Mouse (Mus musculus) stomach, postnatal 0 days (tissue): ENCODE results near the gene Zfp607a. TPM values are rescaled to one million over a fixed set of nuclear protein-coding genes. Genes with fewer than 3 reads are reported as not detected.
"Not testable (repeated sequence)": the region's sequence is repeated elsewhere in the genome, so short reads cannot be mapped to it uniquely, and the experiment has no call there.

ENCODE experiments used
- ATAC-seq: fragments of 200-750 bp; cut with Nextera tagmentation; 2 replicates; pipeline ENCODE4 v1.8.0; 2017; ENCODE audit not compliant: low FRiP score, low TSS enrichment
- DNase-seq: peaks from one replicate; pipeline ENCODE4 v3.0.0-alpha.2; 2016; ENCODE audit warnings: low spot score
- H3K27ac ChIP-seq: fragments of 300-500 bp; sonication (generic); replicated peaks from 2 replicates; pipeline ENCODE4 v1.5.1; 2014; ENCODE audit warnings: mild to moderate bottlenecking, control low read depth
- H3K27me3 ChIP-seq: fragments of 300-500 bp; sonication (generic); 2 replicates; pipeline ENCODE4 v1.6.1; 2014; ENCODE audit warnings: low read length; ENCODE audit not compliant: control insufficient read depth, insufficient read depth
- H3K36me3 ChIP-seq: fragments of 300-500 bp; sonication (generic); 2 replicates; pipeline ENCODE4 v1.6.1; 2014; ENCODE audit warnings: low read length, mixed read lengths; ENCODE audit not compliant: control insufficient read depth, insufficient read depth
- H3K4me1 ChIP-seq: fragments of 300-500 bp; sonication (generic); replicated peaks from 2 replicates; pipeline ENCODE4 v1.6.1; 2014; ENCODE audit warnings: antibody characterized with exemption; ENCODE audit not compliant: control insufficient read depth, insufficient read depth
- H3K4me2 ChIP-seq: fragments of 300-500 bp; sonication (generic); replicated peaks from 2 replicates; pipeline ENCODE4 v1.6.1; 2014; ENCODE audit warnings: low read depth, mild to moderate bottlenecking, control low read depth, moderate library complexity
- H3K4me3 ChIP-seq: fragments of 300-500 bp; sonication (generic); 2 replicates; pipeline ENCODE4 v1.5.1; 2014; ENCODE audit warnings: low read depth, low read length, control low read depth
- H3K9ac ChIP-seq: fragments of 300-500 bp; sonication (generic); 2 replicates; pipeline ENCODE4 v1.6.1; 2014; ENCODE audit warnings: mild to moderate bottlenecking, low read length, control low read depth, mixed read lengths
- H3K9me3 ChIP-seq: fragments of 300-500 bp; sonication (generic); 2 replicates; pipeline ENCODE4 v1.6.1; 2016; ENCODE audit warnings: low read length; ENCODE audit not compliant: control insufficient read depth
- CTCF ChIP-seq: IDR thresholded peaks from 2 replicates; pipeline ENCODE4 v1.5.1; 2016; ENCODE audit warnings: antibody characterized with exemption, low read depth, mild to moderate bottlenecking, moderate library complexity
- EP300 ChIP-seq: optimal IDR thresholded peaks from 2 replicates; pipeline ENCODE3; 2016; ENCODE audit warnings: antibody characterized with exemption
- WGBS: fragments of 180-500 bp; shearing (Covaris S2); extraction: QIAGEN DNeasy Blood & Tissue Kit; methylation state at CpG from one replicate; pipeline ENCODE4 v1.1.7; 2014; 5-methylcytosine and 5-hydroxymethylcytosine counted together
- polyA plus RNA-seq: library from polyadenylated mRNA; unstranded; fragments of >200 nt; fragmentation: Nextera tagmentation; extraction: Ambion mirVana; gene quantifications from 2 replicates; pipeline ENCODE4 v1.2.1, GENCODE M21; 2015

The Zfp607a gene
- polyA plus RNA-seq, 1 experiment from 2014 or later, result 1.4 TPM

DNA sequence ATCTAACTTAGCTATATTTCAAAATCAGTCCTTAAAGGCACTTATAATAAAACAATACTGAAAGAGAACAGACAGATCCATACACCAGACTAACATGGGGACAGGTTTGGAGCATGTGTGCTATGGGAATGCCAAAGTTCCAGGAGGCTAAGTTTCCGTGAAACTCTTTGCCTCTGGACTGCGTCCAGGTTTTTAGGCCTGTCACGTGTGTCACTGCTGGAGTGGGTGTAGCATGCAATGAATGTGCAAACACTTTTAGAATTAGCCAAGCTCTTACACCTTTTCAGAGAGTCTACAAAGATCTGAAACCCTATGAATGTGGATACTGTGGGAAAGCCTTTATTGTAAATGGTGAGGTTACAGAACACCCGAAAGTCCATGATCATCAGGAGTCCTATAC is 24.4 kb downstream of the Zfp607a start:
- no peaks in the 10 kb centered on the region for H3K27me3 ChIP-seq
- ATAC-seq, result no peak
- H3K36me3 ChIP-seq, result peaks cover 10% of the 10 kb centered on the region
- WGBS, result 91% methylated on average over 4 of the region's 4 CpGs
- H3K9me3 ChIP-seq, result no peaks in the 10 kb centered on the region
- no peak overlapping the region for H3K4me3 ChIP-seq
- no peak for TF ChIP-seq CTCF
- no peak for TF ChIP-seq EP300
- H3K4me2 ChIP-seq, result no peak overlapping the region
- no peak for DNase-seq
- no peak overlapping the region for H3K27ac ChIP-seq
- no peak overlapping the region for H3K9ac ChIP-seq
- H3K4me1 ChIP-seq, result no peaks in the 10 kb centered on the region

DNA sequence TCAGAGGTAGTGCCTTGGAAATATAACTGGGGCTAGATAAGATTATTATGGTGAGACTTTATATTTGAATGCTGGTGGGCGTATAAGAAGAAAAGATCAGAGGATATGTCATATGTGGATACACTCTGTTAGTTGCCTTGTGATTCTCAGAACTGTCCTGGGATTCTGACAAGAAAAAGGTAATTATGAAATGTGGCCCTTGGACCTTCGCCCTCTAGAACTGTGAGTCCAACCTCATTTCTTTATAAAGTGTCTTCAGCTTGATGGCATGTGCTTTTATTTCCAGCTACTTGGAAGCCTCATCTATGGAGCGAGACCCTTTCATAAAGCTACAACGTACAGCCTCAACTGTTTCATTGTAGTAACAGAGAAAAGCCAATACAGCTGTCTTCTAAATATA is 43.3 kb downstream of the Zfp607a start:
- Histone ChIP-seq H3K27ac (no peak overlapping the region), H3K4me3 (no peak overlapping the region), H3K9me3 (no peaks in the 10 kb centered on the region), H3K36me3 (no peaks in the 10 kb centered on the region), H3K27me3 (no peaks in the 10 kb centered on the region), H3K9ac (no peak overlapping the region), H3K4me2 (no peak overlapping the region), H3K4me1 (no peaks in the 10 kb centered on the region)
- WGBS, result 89% methylated on average over 4 of the region's 4 CpGs
- DNase-seq, result no peak
- no peak for ATAC-seq
- no peak for TF ChIP-seq CTCF
- no peak for TF ChIP-seq EP300

DNA sequence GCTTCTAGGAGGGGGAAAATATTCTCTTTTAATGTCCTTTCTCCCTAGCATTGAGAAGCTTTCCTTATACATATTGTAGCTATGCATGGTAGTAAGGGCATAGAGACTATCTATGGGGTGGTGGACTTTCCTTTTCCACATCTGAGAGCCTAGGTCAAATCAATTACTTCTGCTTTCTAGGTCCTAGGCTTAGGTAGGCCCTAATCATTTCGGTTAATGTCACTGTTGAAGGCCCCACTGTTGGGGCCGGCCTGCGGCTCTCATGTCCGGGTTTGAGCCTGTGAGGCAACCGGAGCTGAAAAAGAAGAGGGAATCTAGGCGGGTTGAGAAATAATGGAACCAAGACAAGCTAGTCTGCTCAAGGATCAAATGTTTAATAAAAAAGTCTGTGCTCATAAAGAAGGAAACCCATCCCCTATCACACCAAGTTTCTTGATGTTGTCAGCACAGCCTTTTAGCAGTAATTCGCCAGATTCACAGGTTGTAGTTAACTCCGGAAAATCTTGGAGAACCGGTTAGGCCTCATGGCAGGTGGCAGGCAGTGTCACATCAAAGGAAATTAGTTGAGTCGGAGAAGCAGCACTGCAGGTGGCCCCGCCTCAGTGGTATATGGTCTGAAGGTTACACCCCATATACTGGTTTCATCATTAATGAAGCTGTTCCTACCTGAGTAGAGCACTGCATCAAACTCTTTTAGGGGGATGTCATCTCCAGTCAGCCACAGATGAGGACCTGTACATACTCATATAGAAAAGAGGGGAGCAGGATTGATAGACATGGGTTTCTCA is 47.9 kb downstream of the Zfp607a start:
- no peak overlapping the region for H3K4me3 ChIP-seq
- H3K27ac ChIP-seq, result no peak overlapping the region; the same call in 1 of the 2 replicates
- WGBS, result 56% methylated on average over 11 of the region's 11 CpGs
- no peak overlapping the region for H3K4me2 ChIP-seq
- DNase-seq (peak; percentile 14), ATAC-seq (0 out of 2 replicates have a peak, but pooled peaks have one; percentile 38)
- no peaks in the 10 kb centered on the region for H3K4me1 ChIP-seq
- H3K36me3 ChIP-seq, result no peaks in the 10 kb centered on the region
- H3K27me3 ChIP-seq, result no peaks in the 10 kb centered on the region
- H3K9me3 ChIP-seq, result no peaks in the 10 kb centered on the region
- no peak overlapping the region for H3K9ac ChIP-seq
- TF ChIP-seq CTCF (no peak), EP300 (no peak)

GRCm38 (mm10) chr7:27910952-27911351 is 53.6 kb downstream of the Zfp607a start:
- WGBS, result 91% methylated on average over 3 of the region's 4 CpGs
- DNase-seq, H3K27me3 ChIP-seq, ATAC-seq, H3K36me3 ChIP-seq, H3K27ac ChIP-seq, H3K4me1 ChIP-seq, H3K9ac ChIP-seq, H3K4me2 ChIP-seq, H3K4me3 ChIP-seq, H3K9me3 ChIP-seq: not testable (repeated sequence)

- H3K9me3 ChIP-seq, H3K36me3 ChIP-seq, H3K4me1 ChIP-seq, H3K4me3 ChIP-seq, H3K27me3 ChIP-seq, H3K9ac ChIP-seq, H3K27ac ChIP-seq, H3K4me2 ChIP-seq, DNase-seq, ATAC-seq: not testable (repeated sequence)
- 55% methylated on average over 4 of the region's 4 CpGs for WGBS
These were observed 69.7 kb downstream of the Zfp607a start for GRCm38 (mm10) chr7:27927041-27927440.

- peak within 1 kb of the TSS; percentile 61 for H3K4me3 ChIP-seq
- H3K9me3 ChIP-seq, result no peaks in the 10 kb centered on the region
- ATAC-seq, result peak; percentile 84
- peak within 1 kb of the TSS; percentile 54 for H3K4me2 ChIP-seq
- H3K4me1 ChIP-seq, result no peaks in the 10 kb centered on the region
- peak; percentile 79 for DNase-seq
- no peaks in the 10 kb centered on the region for H3K27me3 ChIP-seq
- WGBS, result 5% methylated on average over 40 of the region's 40 CpGs
- no peaks in the 10 kb centered on the region for H3K36me3 ChIP-seq
- H3K9ac ChIP-seq, result peak within 1 kb of the TSS; percentile 72
- TF ChIP-seq EP300 (no peak), CTCF (0 out of 2 replicates have a peak, but pooled peaks have one; percentile 4)
- 0 out of 2 replicates have a peak within 1 kb of the TSS, but pooled peaks have one; percentile 20 for H3K27ac ChIP-seq
These were observed 71.7 kb downstream of the Zfp607a start, which contains the start of gene Zfp974 for GRCm38 (mm10) chr7:27928818-27929695. TSS of gene Zfp974 (minus strand) at chr7:27929460.

Other genes with a start within 250 kb of the Zfp607a start
- 1.4 and 1.6 TPM in 2 replicates for gene Ttc9b, start 203.6 kb upstream of the Zfp607a start, polyA plus RNA-seq
- 4.2 and 4.6 TPM in 2 replicates for gene Map3k10, start 182.9 kb upstream of the Zfp607a start, polyA plus RNA-seq
- 1.9 and 2.0 TPM in 2 replicates for gene Zfp607b, start 168.2 kb upstream of the Zfp607a start, polyA plus RNA-seq
- 8.4 and 9.3 TPM in 2 replicates for gene Zfp60, start 126.1 kb upstream of the Zfp607a start, polyA plus RNA-seq
- gene Zfp626, start 50.3 kb upstream of the Zfp607a start, polyA plus RNA-seq, result 1.3 and 1.6 TPM in 2 replicates
- gene Zfp59, start 18.9 kb upstream of the Zfp607a start, polyA plus RNA-seq, result 2.8 and 3.0 TPM in 2 replicates
- gene Zfp974, start 71.9 kb downstream of the Zfp607a start, polyA plus RNA-seq, result 3.7 and 4.6 TPM in 2 replicates
- 6.2 and 7.3 TPM in 2 replicates for gene Zfp780b, start 121.6 kb downstream of the Zfp607a start, polyA plus RNA-seq
- gene Zfp850, start 156.6 kb downstream of the Zfp607a start, polyA plus RNA-seq, result 1.1 TPM in 2 replicates
- 167 and 173 TPM in 2 replicates for gene Psmc4, start 192.6 kb downstream of the Zfp607a start, polyA plus RNA-seq
- gene Fcgbp, start 213.7 kb downstream of the Zfp607a start, polyA plus RNA-seq, result 17.1 and 32.2 TPM in 2 replicates